Mouse (Mus musculus) liver, adult 2 months (tissue): ENCODE results near the gene Frat1. TPM values are rescaled to one million over a fixed set of nuclear protein-coding genes. Genes with fewer than 3 reads are reported as not detected.

ENCODE experiments used
- DNase-seq: peaks from one replicate; pipeline ENCODE4 v3.0.0-alpha.2; 2011; ENCODE audit warnings: low read depth, low spot score; ENCODE audit errors: extremely low read depth
- H3K27ac ChIP-seq: fragments of 200-500 bp; replicated peaks from 2 replicates; pipeline ENCODE4 v1.5.1; 2012; ENCODE audit warnings: low read depth, mild to moderate bottlenecking, control low read depth, inconsistent platforms, low read length; ENCODE audit not compliant: insufficient read depth
- H3K27me3 ChIP-seq: fragments of 200-500 bp; 2 replicates; pipeline ENCODE4 v1.6.1; 2012; ENCODE audit warnings: mild to moderate bottlenecking, moderate library complexity, low read length, inconsistent platforms; ENCODE audit not compliant: control insufficient read depth, insufficient read depth
- H3K36me3 ChIP-seq: fragments of 200-500 bp; 2 replicates; pipeline ENCODE4 v1.6.1; 2012; ENCODE audit warnings: low read length, inconsistent platforms; ENCODE audit not compliant: control insufficient read depth, insufficient read depth
- H3K4me1 ChIP-seq: fragments of 200-500 bp; 2 replicates; pipeline ENCODE4 v1.6.1; 2011; ENCODE audit warnings: low read length; ENCODE audit not compliant: control insufficient read depth, insufficient read depth
- H3K4me3 ChIP-seq: fragments of 200-500 bp; 2 replicates; pipeline ENCODE4 v1.5.1; 2011; ENCODE audit warnings: low read depth, mild to moderate bottlenecking, control low read depth, low read length, moderate library complexity; ENCODE audit not compliant: insufficient read depth
- H3K79me2 ChIP-seq: fragments of 200-500 bp; 2 replicates; pipeline ENCODE4 v1.6.1; 2012; ENCODE audit warnings: inconsistent platforms, mild to moderate bottlenecking, low read length, moderate library complexity; ENCODE audit not compliant: control insufficient read depth, insufficient read depth
- H3K9ac ChIP-seq: fragments of 200-500 bp; 2 replicates; pipeline ENCODE4 v1.6.1; 2012; ENCODE audit warnings: low read depth, mild to moderate bottlenecking, control low read depth, inconsistent platforms, low read length
- CTCF ChIP-seq: fragments of 200-500 bp; IDR thresholded peaks from 2 replicates; pipeline ENCODE4 v1.5.1; 2011; ENCODE audit warnings: low read depth, low read length, control low read depth
- POLR2A ChIP-seq: fragments of 200-500 bp; IDR thresholded peaks from 2 replicates; pipeline ENCODE4 v1.6.1; 2011; ENCODE audit warnings: low read length, control low read depth; ENCODE audit not compliant: insufficient read depth; ENCODE audit errors: extremely low read depth
- whole genome bisulfite sequencing: fragments of 180-500 bp; shearing (Covaris S2); methylation state at CpG from one replicate; pipeline ENCODE4 v1.1.7; 2018; 5-methylcytosine and 5-hydroxymethylcytosine counted together
- polyA plus RNA-seq: library from polyadenylated mRNA; depleted of rRNA; stranded (reverse); fragments of >200 nt; gene quantifications from 2 replicates; pipeline ENCODE4 v1.2.3, GENCODE M21; 2012
- total RNA-seq: library from RNA; depleted of rRNA; stranded (reverse); fragments of >200 nt; gene quantifications from 2 replicates; pipeline ENCODE4 v1.2.3, GENCODE M21; 2014

The Frat1 gene
- total and polyA plus RNA-seq, 2 experiments = 1.9 to 5.6 TPM

- H3K9ac ChIP-seq = no peak overlapping the region
- no peak for DNase-seq
- H3K27ac ChIP-seq = no peak overlapping the region
- H3K4me3 ChIP-seq = no peak overlapping the region
- H3K36me3 ChIP-seq = no peaks in the 10 kb centered on the region
- H3K79me2 ChIP-seq = no peaks in the 10 kb centered on the region
- H3K4me1 ChIP-seq = peaks cover 20% of the 10 kb centered on the region
- H3K27me3 ChIP-seq = no peaks in the 10 kb centered on the region
- 40% methylated on average over 6 of the region's 6 CpGs for WGBS
- TF ChIP-seq POLR2A (no peak), CTCF (no peak)
Measured at GRCm38 (mm10) chr19:41835816-41836215, 6.0 kb downstream of the Frat1 start.

GRCm38 (mm10) chr19:41836719-41837118 is 6.9 kb downstream of the Frat1 start:
- 52% methylated on average over 3 of the region's 3 CpGs for WGBS
- H3K4me3 ChIP-seq = no peak overlapping the region
- H3K4me1 ChIP-seq = peaks cover 16% of the 10 kb centered on the region

GRCm38 (mm10) chr19:41837194-41837916 is 7.6 kb downstream of the Frat1 start:
- Histone ChIP-seq H3K79me2 (no peaks in the 10 kb centered on the region), H3K27ac (0 out of 2 replicates have a peak overlapping the region, but pooled peaks have one; percentile 25), H3K27me3 (no peaks in the 10 kb centered on the region), H3K4me1 (peaks cover 12% of the 10 kb centered on the region), H3K9ac (no peak overlapping the region), H3K36me3 (no peaks in the 10 kb centered on the region), H3K4me3 (no peak overlapping the region)
- TF ChIP-seq CTCF (no peak), POLR2A (no peak)
- no peak for DNase-seq
- 39% methylated on average over 9 of the region's 9 CpGs for WGBS

More at GRCm38 (mm10) chr19:41836719-41837118, 6.9 kb downstream of the Frat1 start:
- no peaks in the 10 kb centered on the region for H3K79me2 ChIP-seq
- H3K27me3 ChIP-seq = no peaks in the 10 kb centered on the region
- no peak overlapping the region for H3K27ac ChIP-seq
- no peak overlapping the region for H3K9ac ChIP-seq
- TF ChIP-seq CTCF (no peak), POLR2A (no peak)
- H3K36me3 ChIP-seq = no peaks in the 10 kb centered on the region
- DNase-seq = no peak

- peak; percentile 49 for DNase-seq
- Histone ChIP-seq H3K4me1 (peaks cover 12% of the 10 kb centered on the region), H3K4me3 (no peak overlapping the region), H3K36me3 (no peaks in the 10 kb centered on the region), H3K27ac (peak overlapping the region; percentile 93), H3K79me2 (no peaks in the 10 kb centered on the region), H3K27me3 (no peaks in the 10 kb centered on the region), H3K9ac (no peak overlapping the region)
- WGBS = 15% methylated on average over 4 of the region's 4 CpGs
- TF ChIP-seq POLR2A (no peak), CTCF (no peak)
Measured at GRCm38 (mm10) chr19:41837917-41838261, 8.1 kb downstream of the Frat1 start.

DNA sequence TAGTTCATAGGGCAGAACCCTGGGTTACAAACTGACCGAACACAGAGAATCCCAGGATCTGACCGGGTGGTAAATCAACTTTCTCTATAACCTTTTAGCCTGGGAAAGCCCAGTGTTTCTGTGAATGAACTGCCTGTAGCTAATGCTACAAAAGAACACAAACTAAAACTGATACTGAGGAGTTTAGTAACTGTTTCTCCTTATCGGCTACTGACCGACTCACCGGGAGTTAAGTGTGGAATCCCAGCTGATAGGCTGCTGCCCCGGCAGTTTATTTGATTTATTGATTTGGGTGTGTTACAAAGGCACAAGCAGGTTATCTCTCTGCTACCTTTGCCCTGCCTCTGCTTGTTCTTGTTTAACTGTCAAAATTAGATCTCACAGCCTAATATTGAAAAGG is 9.0 kb downstream of the Frat1 start:
- WGBS = 22% methylated on average over 6 of the region's 6 CpGs
- Histone ChIP-seq H3K4me1 (peaks cover 12% of the 10 kb centered on the region), H3K9ac (no peak overlapping the region), H3K27me3 (no peaks in the 10 kb centered on the region), H3K79me2 (no peaks in the 10 kb centered on the region), H3K27ac (peak overlapping the region; percentile 93), H3K36me3 (no peaks in the 10 kb centered on the region), H3K4me3 (peak overlapping the region; percentile 21; the same call in 1 of the 2 replicates)
- peak; percentile 97 for DNase-seq
- TF ChIP-seq POLR2A (no peak), CTCF (no peak)

GRCm38 (mm10) chr19:41839685-41840084 is 9.9 kb downstream of the Frat1 start:
- 81% methylated on average over 3 of the region's 3 CpGs for WGBS
- Histone ChIP-seq H3K27ac (no peak overlapping the region), H3K4me3 (no peak overlapping the region), H3K79me2 (no peaks in the 10 kb centered on the region), H3K9ac (no peak overlapping the region), H3K36me3 (no peaks in the 10 kb centered on the region), H3K4me1 (peaks cover 12% of the 10 kb centered on the region), H3K27me3 (no peaks in the 10 kb centered on the region)
- no peak for DNase-seq
- no peak for TF ChIP-seq CTCF
- TF ChIP-seq POLR2A = no peak
